Mouse (Mus musculus): ENCODE results near the gene Zbed6. TPM values are rescaled to one million over a fixed set of nuclear protein-coding genes. Genes with fewer than 3 reads are reported as not detected.
A peak's percentile ranks its signal among the peaks of the same experiment; 100 is the strongest.
"Not testable (repeated sequence)": the region's sequence is repeated elsewhere in the genome, so short reads cannot be mapped to it uniquely, and the experiment has no call there.

Zbed6 gene
- polyA plus RNA-seq, 1 experiment: 36.9 TPM

- peak overlapping the region; percentile 14; the same call in 1 of the 2 replicates for H3K4me3 ChIP-seq (ENCODE audit: low read depth, low read length)
- H3K9ac ChIP-seq (ENCODE audit: low read depth, poor library complexity, severe bottlenecking): peak overlapping the region; percentile 99; the same call in 1 of the 2 replicates
- TF ChIP-seq EP300 (IDR thresholded peaks at IDR 0.05; ENCODE audit: insufficient read depth, low read depth, low read length) (peak; percentile 64), CTCF (IDR thresholded peaks at IDR 0.05; ENCODE audit: low read depth, low read length) (no peak), POLR2A (IDR thresholded peaks at IDR 0.05; ENCODE audit: insufficient read depth, low read length) (peak; percentile 92)
- H3K36me3 ChIP-seq (ENCODE audit: control insufficient read depth, insufficient read depth, low read length, poor library complexity, severe bottlenecking): peaks cover 7% of the 10 kb centered on the region
- no peaks in the 10 kb centered on the region for H3K9me3 ChIP-seq (replicated peaks; ENCODE audit: control insufficient read depth, insufficient read depth, low read length, poor library complexity, severe bottlenecking)
- H3K27me3 ChIP-seq (ENCODE audit: control insufficient read depth, insufficient read depth, low read length, poor library complexity, severe bottlenecking): no peaks in the 10 kb centered on the region
- H3K4me1 ChIP-seq (ENCODE audit: control insufficient read depth, insufficient read depth, low read length): peaks cover 8% of the 10 kb centered on the region
- H3K27ac ChIP-seq (ENCODE audit: insufficient read depth, low read length): peak overlapping the region; percentile 80
Observed at GRCm38 (mm10) chr1:133667721-133668120, 7.0 kb upstream of the Zbed6 start.

- H3K9me3 ChIP-seq (replicated peaks; ENCODE audit: control insufficient read depth, insufficient read depth, low read length, poor library complexity, severe bottlenecking); H3K4me1 ChIP-seq (ENCODE audit: control insufficient read depth, insufficient read depth, low read length); H3K36me3 ChIP-seq (ENCODE audit: control insufficient read depth, insufficient read depth, low read length, poor library complexity, severe bottlenecking); H3K27me3 ChIP-seq (ENCODE audit: control insufficient read depth, insufficient read depth, low read length, poor library complexity, severe bottlenecking): not testable (repeated sequence)
- Histone ChIP-seq H3K27ac (ENCODE audit: insufficient read depth, low read length) (peak overlapping the region; percentile 84), H3K9ac (ENCODE audit: low read depth, poor library complexity, severe bottlenecking) (peak overlapping the region; percentile 82), H3K4me3 (ENCODE audit: low read depth, low read length) (peak overlapping the region; percentile 55)
Observed at GRCm38 (mm10) chr1:133665713-133666112, 5.0 kb upstream of the Zbed6 start.

GRCm38 (mm10) chr1:133664203-133664970 lies 3.7 kb upstream of the Zbed6 start:
- Histone ChIP-seq H3K4me1 (ENCODE audit: control insufficient read depth, insufficient read depth, low read length) (peaks cover 6% of the 10 kb centered on the region), H3K9ac (ENCODE audit: low read depth, poor library complexity, severe bottlenecking) (peak overlapping the region; percentile 82)

GRCm38 (mm10) chr1:133663427-133663826 lies 2.7 kb upstream of the Zbed6 start:
- TF ChIP-seq CTCF (IDR thresholded peaks at IDR 0.05; ENCODE audit: low read depth, low read length) (no peak), POLR2A (IDR thresholded peaks at IDR 0.05; ENCODE audit: insufficient read depth, low read length) (no peak), EP300 (IDR thresholded peaks at IDR 0.05; ENCODE audit: insufficient read depth, low read depth, low read length) (no peak)
- H3K36me3 ChIP-seq (ENCODE audit: control insufficient read depth, insufficient read depth, low read length, poor library complexity, severe bottlenecking): peaks cover 18% of the 10 kb centered on the region
- no peaks in the 10 kb centered on the region for H3K9me3 ChIP-seq (replicated peaks; ENCODE audit: control insufficient read depth, insufficient read depth, low read length, poor library complexity, severe bottlenecking)
- peak overlapping the region; percentile 95 for H3K27ac ChIP-seq (ENCODE audit: insufficient read depth, low read length)
- no peaks in the 10 kb centered on the region for H3K27me3 ChIP-seq (ENCODE audit: control insufficient read depth, insufficient read depth, low read length, poor library complexity, severe bottlenecking)
- H3K9ac ChIP-seq (ENCODE audit: low read depth, poor library complexity, severe bottlenecking): peak overlapping the region; percentile 82
- H3K4me3 ChIP-seq (ENCODE audit: low read depth, low read length): no peak overlapping the region
- H3K4me1 ChIP-seq (ENCODE audit: control insufficient read depth, insufficient read depth, low read length): peaks cover 6% of the 10 kb centered on the region

More at GRCm38 (mm10) chr1:133664203-133664970, 3.7 kb upstream of the Zbed6 start:
- Histone ChIP-seq H3K27ac (ENCODE audit: insufficient read depth, low read length) (peak overlapping the region; percentile 95), H3K9me3 (replicated peaks; ENCODE audit: control insufficient read depth, insufficient read depth, low read length, poor library complexity, severe bottlenecking) (no peaks in the 10 kb centered on the region), H3K36me3 (ENCODE audit: control insufficient read depth, insufficient read depth, low read length, poor library complexity, severe bottlenecking) (peaks cover 14% of the 10 kb centered on the region), H3K4me3 (ENCODE audit: low read depth, low read length) (peak overlapping the region; percentile 86), H3K27me3 (ENCODE audit: control insufficient read depth, insufficient read depth, low read length, poor library complexity, severe bottlenecking) (no peaks in the 10 kb centered on the region)
- no peak for TF ChIP-seq CTCF (IDR thresholded peaks at IDR 0.05; ENCODE audit: low read depth, low read length)
- no peak for TF ChIP-seq POLR2A (IDR thresholded peaks at IDR 0.05; ENCODE audit: insufficient read depth, low read length)
- peak; percentile 91 for TF ChIP-seq EP300 (IDR thresholded peaks at IDR 0.05; ENCODE audit: insufficient read depth, low read depth, low read length)

GRCm38 (mm10) chr1:133662941-133663340 lies 2.3 kb upstream of the Zbed6 start:
- no peak overlapping the region for H3K4me3 ChIP-seq (ENCODE audit: low read depth, low read length)
- TF ChIP-seq POLR2A (IDR thresholded peaks at IDR 0.05; ENCODE audit: insufficient read depth, low read length): no peak
- TF ChIP-seq CTCF (IDR thresholded peaks at IDR 0.05; ENCODE audit: low read depth, low read length): no peak
- no peak for TF ChIP-seq EP300 (IDR thresholded peaks at IDR 0.05; ENCODE audit: insufficient read depth, low read depth, low read length)
- peak overlapping the region; percentile 82 for H3K9ac ChIP-seq (ENCODE audit: low read depth, poor library complexity, severe bottlenecking)
- peak overlapping the region; percentile 95 for H3K27ac ChIP-seq (ENCODE audit: insufficient read depth, low read length)
- H3K9me3 ChIP-seq (replicated peaks; ENCODE audit: control insufficient read depth, insufficient read depth, low read length, poor library complexity, severe bottlenecking): no peaks in the 10 kb centered on the region
- H3K27me3 ChIP-seq (ENCODE audit: control insufficient read depth, insufficient read depth, low read length, poor library complexity, severe bottlenecking): no peaks in the 10 kb centered on the region
- H3K4me1 ChIP-seq (ENCODE audit: control insufficient read depth, insufficient read depth, low read length): peaks cover 9% of the 10 kb centered on the region
- H3K36me3 ChIP-seq (ENCODE audit: control insufficient read depth, insufficient read depth, low read length, poor library complexity, severe bottlenecking): peaks cover 23% of the 10 kb centered on the region

- peak within 1 kb of the TSS; percentile 97 for H3K9ac ChIP-seq (ENCODE audit: low read depth, poor library complexity, severe bottlenecking)
- H3K27me3 ChIP-seq (ENCODE audit: control insufficient read depth, insufficient read depth, low read length, poor library complexity, severe bottlenecking): no peaks in the 10 kb centered on the region
- H3K4me3 ChIP-seq (ENCODE audit: low read depth, low read length): peak within 1 kb of the TSS; percentile 87
- no peaks in the 10 kb centered on the region for H3K9me3 ChIP-seq (replicated peaks; ENCODE audit: control insufficient read depth, insufficient read depth, low read length, poor library complexity, severe bottlenecking)
- peaks cover 37% of the 10 kb centered on the region for H3K36me3 ChIP-seq (ENCODE audit: control insufficient read depth, insufficient read depth, low read length, poor library complexity, severe bottlenecking)
- peaks cover 9% of the 10 kb centered on the region for H3K4me1 ChIP-seq (ENCODE audit: control insufficient read depth, insufficient read depth, low read length)
- TF ChIP-seq CTCF (IDR thresholded peaks at IDR 0.05; ENCODE audit: low read depth, low read length) (no peak), EP300 (IDR thresholded peaks at IDR 0.05; ENCODE audit: insufficient read depth, low read depth, low read length) (peak; percentile 58; the same call in 1 of the 2 replicates), POLR2A (IDR thresholded peaks at IDR 0.05; ENCODE audit: insufficient read depth, low read length) (peak; percentile 16)
- peak within 1 kb of the TSS; percentile 83 for H3K27ac ChIP-seq (ENCODE audit: insufficient read depth, low read length)
Observed at GRCm38 (mm10) chr1:133661203-133661933, 683 bp upstream of the Zbed6 start, which contains the start of gene Gm38394. TSS of gene Gm38394 (minus strand) at chr1:133661318.
